Mouse (Mus musculus) forebrain, embryonic 11.5 days (tissue): ENCODE data around the gene Dnajc25. TPM values are rescaled to one million over a fixed set of nuclear protein-coding genes. Genes with fewer than 3 reads are reported as not detected.

ENCODE experiments used
- ATAC-seq: fragments of 200-750 bp; cut with Nextera tagmentation; replicated peaks from 2 replicates; pipeline ENCODE4 v1.8.0; 2017; ENCODE audit warnings: moderate TSS enrichment; ENCODE audit not compliant: low FRiP score
- DNase-seq: peaks from one replicate; pipeline ENCODE4 v3.0.0-alpha.2; 2017; ENCODE audit warnings: low spot score
- H3K27ac ChIP-seq: fragments of 300-500 bp; sonication (generic); 2 replicates; pipeline ENCODE4 v1.5.1; 2014; ENCODE audit warnings: low read depth, low read length
- H3K27me3 ChIP-seq: fragments of 300-500 bp; sonication (generic); 2 replicates; pipeline ENCODE4 v1.6.1; 2014; ENCODE audit warnings: mild to moderate bottlenecking, low read length, mixed read lengths; ENCODE audit not compliant: control insufficient read depth, insufficient read depth
- H3K36me3 ChIP-seq: fragments of 300-500 bp; sonication (generic); 2 replicates; pipeline ENCODE4 v1.6.1; 2014; ENCODE audit warnings: mild to moderate bottlenecking, low read length, moderate library complexity, mixed read lengths; ENCODE audit not compliant: control insufficient read depth, insufficient read depth
- H3K4me1 ChIP-seq: fragments of 300-500 bp; sonication (generic); replicated peaks from 2 replicates; pipeline ENCODE4 v1.6.1; 2014; ENCODE audit warnings: low read length, mixed read lengths; ENCODE audit not compliant: control insufficient read depth, insufficient read depth
- H3K4me2 ChIP-seq: fragments of 300-500 bp; sonication (generic); 2 replicates; pipeline ENCODE4 v1.6.1; 2014; ENCODE audit warnings: low read depth, mild to moderate bottlenecking, low read length, moderate library complexity, mixed read lengths; ENCODE audit not compliant: severe bottlenecking
- H3K4me3 ChIP-seq: fragments of 300-500 bp; sonication (generic); 2 replicates; pipeline ENCODE4 v1.5.1; 2014; ENCODE audit warnings: low read depth, low read length
- H3K9ac ChIP-seq: fragments of 300-500 bp; sonication (generic); 2 replicates; pipeline ENCODE4 v1.6.1; 2014; ENCODE audit warnings: low read length
- H3K9me3 ChIP-seq: fragments of 300-500 bp; sonication (generic); 2 replicates; pipeline ENCODE4 v1.6.1; 2016; ENCODE audit warnings: low read length, mixed read lengths; ENCODE audit not compliant: control insufficient read depth
- WGBS: fragments of 180-500 bp; shearing (Covaris S2); extraction: QIAGEN DNeasy Blood & Tissue Kit; methylation state at CpG from one replicate; pipeline ENCODE4 v1.1.7; 2014; 5-methylcytosine and 5-hydroxymethylcytosine counted together
- polyA plus RNA-seq: library from polyadenylated mRNA; unstranded; fragments of >200 nt; fragmentation: Nextera tagmentation; extraction: Ambion mirVana; gene quantifications from 2 replicates; pipeline ENCODE4 v1.2.1, GENCODE M21; 2014

The Dnajc25 gene
- polyA plus RNA-seq, 1 experiment from 2014 or later, result 7.7 TPM

GRCm38 (mm10) chr4:58982806-58983205 is 12.1 kb upstream of the Dnajc25 start:
- Histone ChIP-seq H3K27ac (no peak overlapping the region), H3K27me3 (no peaks in the 10 kb centered on the region), H3K9ac (no peak overlapping the region), H3K36me3 (no peaks in the 10 kb centered on the region), H3K9me3 (no peaks in the 10 kb centered on the region), H3K4me3 (no peak overlapping the region), H3K4me2 (no peak overlapping the region), H3K4me1 (peaks cover 4% of the 10 kb centered on the region; the same call in 1 of the 2 replicates)
- ATAC-seq, result no peak
- WGBS, result 82% methylated on average over 8 of the region's 8 CpGs
- DNase-seq, result no peak

GRCm38 (mm10) chr4:58985157-58985648 is 9.7 kb upstream of the Dnajc25 start:
- Histone ChIP-seq H3K9me3 (no peaks in the 10 kb centered on the region), H3K9ac (no peak overlapping the region), H3K4me1 (peaks cover 4% of the 10 kb centered on the region; the same call in 1 of the 2 replicates), H3K27me3 (no peaks in the 10 kb centered on the region), H3K4me2 (no peak overlapping the region), H3K27ac (no peak overlapping the region), H3K4me3 (no peak overlapping the region), H3K36me3 (no peaks in the 10 kb centered on the region)
- WGBS, result 26% methylated on average over 7 of the region's 7 CpGs
- 0 out of 2 replicates have a peak, but pooled peaks have one; percentile 20 for ATAC-seq
- DNase-seq, result peak; percentile 86

- Histone ChIP-seq H3K9ac (peak within 1 kb of the TSS; percentile 64), H3K4me3 (peak within 1 kb of the TSS; percentile 58), H3K27ac (no peak within 1 kb of the TSS), H3K36me3 (no peaks in the 10 kb centered on the region), H3K4me1 (peaks cover 4% of the 10 kb centered on the region; the same call in 1 of the 2 replicates), H3K27me3 (no peaks in the 10 kb centered on the region), H3K9me3 (no peaks in the 10 kb centered on the region), H3K4me2 (peak within 1 kb of the TSS; percentile 76)
- ATAC-seq (peak; percentile 67), DNase-seq (peak; percentile 91)
- WGBS, result 1% methylated on average over 28 of the region's 28 CpGs
These were observed 8.2 kb upstream of the Dnajc25 start, which contains the start of gene Ptgr1 for GRCm38 (mm10) chr4:58986540-58987190. Ptgr1 (minus strand) TSS chr4:58987119.

GRCm38 (mm10) chr4:58989303-58989898 is 5.5 kb upstream of the Dnajc25 start:
- ATAC-seq, result no peak
- H3K27ac ChIP-seq, result no peak overlapping the region
- H3K4me1 ChIP-seq, result peaks cover 4% of the 10 kb centered on the region; the same call in 1 of the 2 replicates
- DNase-seq, result no peak
- no peaks in the 10 kb centered on the region for H3K36me3 ChIP-seq
- H3K4me2 ChIP-seq, result no peak overlapping the region
- no peak overlapping the region for H3K4me3 ChIP-seq
- 85% methylated on average over 7 of the region's 7 CpGs for WGBS
- H3K9me3 ChIP-seq, result no peaks in the 10 kb centered on the region
- H3K27me3 ChIP-seq, result no peaks in the 10 kb centered on the region
- H3K9ac ChIP-seq, result no peak overlapping the region

- no peak for DNase-seq
- no peak for ATAC-seq
- 83% methylated on average over 17 of the region's 17 CpGs for WGBS
These were observed 4.0 kb upstream of the Dnajc25 start for GRCm38 (mm10) chr4:58990609-58991434.

GRCm38 (mm10) chr4:58992195-58992594 is 2.7 kb upstream of the Dnajc25 start:
- H3K9ac ChIP-seq, result no peak overlapping the region
- H3K27ac ChIP-seq, result no peak overlapping the region
- H3K27me3 ChIP-seq, result no peaks in the 10 kb centered on the region
- H3K4me2 ChIP-seq, result no peak overlapping the region
- no peak overlapping the region for H3K4me3 ChIP-seq
- H3K36me3 ChIP-seq, result no peaks in the 10 kb centered on the region
- ATAC-seq (no peak), DNase-seq (no peak)
- 86% methylated on average over 5 of the region's 5 CpGs for WGBS
- peaks cover under 1% of the 10 kb centered on the region; the same call in 1 of the 2 replicates for H3K4me1 ChIP-seq
- H3K9me3 ChIP-seq, result no peaks in the 10 kb centered on the region

More at GRCm38 (mm10) chr4:58990609-58991434, 4.0 kb upstream of the Dnajc25 start:
- H3K4me2 ChIP-seq, result no peak overlapping the region
- no peaks in the 10 kb centered on the region for H3K27me3 ChIP-seq
- no peak overlapping the region for H3K9ac ChIP-seq
- peaks cover 4% of the 10 kb centered on the region; the same call in 1 of the 2 replicates for H3K4me1 ChIP-seq
- H3K4me3 ChIP-seq, result no peak overlapping the region
- H3K27ac ChIP-seq, result no peak overlapping the region
- H3K36me3 ChIP-seq, result no peaks in the 10 kb centered on the region
- H3K9me3 ChIP-seq, result no peaks in the 10 kb centered on the region

GRCm38 (mm10) chr4:58995251-58995693 is 410 bp downstream of the Dnajc25 start:
- ATAC-seq (no peak), DNase-seq (no peak)
- H3K4me2 ChIP-seq, result no peak overlapping the region
- no peaks in the 10 kb centered on the region for H3K36me3 ChIP-seq
- H3K9ac ChIP-seq, result no peak overlapping the region
- no peaks in the 10 kb centered on the region for H3K27me3 ChIP-seq
- H3K9me3 ChIP-seq, result no peaks in the 10 kb centered on the region
- H3K4me3 ChIP-seq, result no peak overlapping the region
- no peak overlapping the region for H3K27ac ChIP-seq
- WGBS, result 80% methylated on average over 8 of the region's 8 CpGs
- no peaks in the 10 kb centered on the region for H3K4me1 ChIP-seq

- H3K4me2 ChIP-seq, result no peak overlapping the region
- DNase-seq (no peak), ATAC-seq (no peak)
- no peak overlapping the region for H3K4me3 ChIP-seq
- no peaks in the 10 kb centered on the region for H3K9me3 ChIP-seq
- no peak overlapping the region for H3K27ac ChIP-seq
- no peaks in the 10 kb centered on the region for H3K36me3 ChIP-seq
- WGBS, result 88% methylated on average over 5 of the region's 5 CpGs
- H3K4me1 ChIP-seq, result no peaks in the 10 kb centered on the region
- no peaks in the 10 kb centered on the region for H3K27me3 ChIP-seq
- H3K9ac ChIP-seq, result no peak overlapping the region
These were observed 2.2 kb downstream of the Dnajc25 start for GRCm38 (mm10) chr4:58997081-58997480.
